Mouse (Mus musculus): ENCODE data around the gene Cidec. TPM values are rescaled to one million over a fixed set of nuclear protein-coding genes. Genes with fewer than 3 reads are reported as not detected.

Gene Cidec
- total and polyA plus RNA-seq, 3 experiments = not detected

Other genes with a start within 250 kb of the Cidec start
- 0.19 and 0.49 TPM in 2 replicates for gene Lhfpl4, start 240.4 kb downstream of the Cidec start, total RNA-seq (2012; rRNA removed)
- 1 to 10 TPM in 1 of 2 experiments, not detected in 1; 7.7 TPM for gene Lhfpl4, start 240.4 kb downstream of the Cidec start, polyA plus RNA-seq (2012; ENCODE audit: insufficient read depth in 1 of 2, insufficient read length in 2 of 2, low read depth in 1 of 2, low replicate concordance in 2 of 2, missing spikeins in 1 of 2)
- gene Mtmr14, start 197.9 kb downstream of the Cidec start, total RNA-seq (2012; rRNA removed) = 11.4 and 12.1 TPM in 2 replicates
- 10 to 100 TPM in 1 of 2 experiments, not detected in 1; 24.5 TPM for gene Mtmr14, start 197.9 kb downstream of the Cidec start, polyA plus RNA-seq (2012; ENCODE audit: insufficient read depth in 1 of 2, insufficient read length in 2 of 2, low read depth in 1 of 2, low replicate concordance in 2 of 2, missing spikeins in 1 of 2)
- gene Cpne9, start 153.5 kb downstream of the Cidec start, total RNA-seq (2012; rRNA removed) = 0.72 and 1.6 TPM in 2 replicates
- gene Cpne9, start 153.5 kb downstream of the Cidec start, polyA plus RNA-seq (2012; ENCODE audit: insufficient read depth in 1 of 2, insufficient read length in 2 of 2, low read depth in 1 of 2, low replicate concordance in 2 of 2, missing spikeins in 1 of 2) = 1 to 10 TPM in 1 of 2 experiments, not detected in 1; 1.3 TPM
- gene Brpf1, start 128.6 kb downstream of the Cidec start, total RNA-seq (2012; rRNA removed) = 29.8 and 32.6 TPM in 2 replicates
- 10 to 100 TPM; 44.9 to 46.8 TPM for gene Brpf1, start 128.6 kb downstream of the Cidec start, polyA plus RNA-seq (2012; ENCODE audit: insufficient read depth in 1 of 2, insufficient read length in 2 of 2, low read depth in 1 of 2, low replicate concordance in 2 of 2, missing spikeins in 1 of 2)
- 8.7 and 9.2 TPM in 2 replicates for gene Ogg1, start 108.8 kb downstream of the Cidec start, total RNA-seq (2012; rRNA removed)
- 10 to 100 TPM in 1 of 2 experiments, not detected in 1; 20.0 TPM for gene Ogg1, start 108.8 kb downstream of the Cidec start, polyA plus RNA-seq (2012; ENCODE audit: insufficient read depth in 1 of 2, insufficient read length in 2 of 2, low read depth in 1 of 2, low replicate concordance in 2 of 2, missing spikeins in 1 of 2)
- 5.3 and 7.9 TPM in 2 replicates for gene Camk1, start 91.8 kb downstream of the Cidec start, total RNA-seq (2012; rRNA removed)
- 10 to 100 TPM in 1 of 2 experiments, not detected in 1; 13.3 TPM for gene Camk1, start 91.8 kb downstream of the Cidec start, polyA plus RNA-seq (2012; ENCODE audit: insufficient read depth in 1 of 2, insufficient read length in 2 of 2, low read depth in 1 of 2, low replicate concordance in 2 of 2, missing spikeins in 1 of 2)
- gene Tada3, start 57.9 kb downstream of the Cidec start, total RNA-seq (2012; rRNA removed) = 25.0 and 26.1 TPM in 2 replicates
- 10 to 100 TPM in 1 of 2 experiments, not detected in 1; 62.2 TPM for gene Tada3, start 57.9 kb downstream of the Cidec start, polyA plus RNA-seq (2012; ENCODE audit: insufficient read depth in 1 of 2, insufficient read length in 2 of 2, low read depth in 1 of 2, low replicate concordance in 2 of 2, missing spikeins in 1 of 2)
- gene Arpc4, start 57.6 kb downstream of the Cidec start, total RNA-seq (2012; rRNA removed) = 217 and 231 TPM in 2 replicates
- gene Arpc4, start 57.6 kb downstream of the Cidec start, polyA plus RNA-seq (2012; ENCODE audit: insufficient read depth in 1 of 2, insufficient read length in 2 of 2, low read depth in 1 of 2, low replicate concordance in 2 of 2, missing spikeins in 1 of 2) = 100 to 1,000 TPM in 1 of 2 experiments, not detected in 1; 375 TPM
- gene Ttll3, start 46.5 kb downstream of the Cidec start, total RNA-seq (2012; rRNA removed) = 4.1 and 5.7 TPM in 2 replicates
- gene Ttll3, start 46.5 kb downstream of the Cidec start, polyA plus RNA-seq (2012; ENCODE audit: insufficient read depth in 1 of 2, insufficient read length in 2 of 2, low read depth in 1 of 2, low replicate concordance in 2 of 2, missing spikeins in 1 of 2) = 10 to 100 TPM in 1 of 2 experiments, not detected in 1; 11.2 TPM
- gene Rpusd3, start 16.4 kb downstream of the Cidec start, total RNA-seq (2012; rRNA removed) = 24.8 and 29.4 TPM in 2 replicates
- 10 to 100 TPM in 1 of 2 experiments, not detected in 1; 34.1 TPM for gene Rpusd3, start 16.4 kb downstream of the Cidec start, polyA plus RNA-seq (2012; ENCODE audit: insufficient read depth in 1 of 2, insufficient read length in 2 of 2, low read depth in 1 of 2, low replicate concordance in 2 of 2, missing spikeins in 1 of 2)
- gene Jagn1, start 6.8 kb upstream of the Cidec start, total RNA-seq (2012; rRNA removed) = 82.8 and 95.6 TPM in 2 replicates
- gene Jagn1, start 6.8 kb upstream of the Cidec start, polyA plus RNA-seq (2012; ENCODE audit: insufficient read depth in 1 of 2, insufficient read length in 2 of 2, low read depth in 1 of 2, low replicate concordance in 2 of 2, missing spikeins in 1 of 2) = 10 to 100 TPM in 1 of 2 experiments, not detected in 1; 80.6 TPM
- 0.13 TPM in 1 of 2 replicates, not detected in the other for gene Il17re, start 22.7 kb upstream of the Cidec start, total RNA-seq (2012; rRNA removed)
- not detected for gene Il17re, start 22.7 kb upstream of the Cidec start, polyA plus RNA-seq (2012; ENCODE audit: insufficient read depth in 1 of 2, insufficient read length in 2 of 2, low read depth in 1 of 2, low replicate concordance in 2 of 2, missing spikeins in 1 of 2)
- 0.52 and 1.2 TPM in 2 replicates for gene Il17rc, start 35.7 kb upstream of the Cidec start, total RNA-seq (2012; rRNA removed)
- gene Il17rc, start 35.7 kb upstream of the Cidec start, polyA plus RNA-seq (2012; ENCODE audit: insufficient read depth in 1 of 2, insufficient read length in 2 of 2, low read depth in 1 of 2, low replicate concordance in 2 of 2, missing spikeins in 1 of 2) = 1 to 10 TPM in 1 of 2 experiments, not detected in 1; 1.8 TPM
- gene Creld1, start 47.5 kb upstream of the Cidec start, total RNA-seq (2012; rRNA removed) = 4.1 and 5.9 TPM in 2 replicates
- 10 to 100 TPM in 1 of 2 experiments, not detected in 1; 26.7 TPM for gene Creld1, start 47.5 kb upstream of the Cidec start, polyA plus RNA-seq (2012; ENCODE audit: insufficient read depth in 1 of 2, insufficient read length in 2 of 2, low read depth in 1 of 2, low replicate concordance in 2 of 2, missing spikeins in 1 of 2)
- 0.08 TPM in 1 of 2 replicates, not detected in the other for gene Prrt3, start 66.2 kb upstream of the Cidec start, total RNA-seq (2012; rRNA removed)
- under 1 TPM in 1 of 2 experiments, not detected in 1; 0.10 TPM for gene Prrt3, start 66.2 kb upstream of the Cidec start, polyA plus RNA-seq (2012; ENCODE audit: insufficient read depth in 1 of 2, insufficient read length in 2 of 2, low read depth in 1 of 2, low replicate concordance in 2 of 2, missing spikeins in 1 of 2)
- gene Emc3, start 95.9 kb upstream of the Cidec start, total RNA-seq (2012; rRNA removed) = 56.7 and 73.1 TPM in 2 replicates
- gene Emc3, start 95.9 kb upstream of the Cidec start, polyA plus RNA-seq (2012; ENCODE audit: insufficient read depth in 1 of 2, insufficient read length in 2 of 2, low read depth in 1 of 2, low replicate concordance in 2 of 2, missing spikeins in 1 of 2) = 100 to 1,000 TPM in 1 of 2 experiments, 10 to 100 TPM in 1; 62.3 to 172 TPM
- gene Fancd2, start 95.9 kb upstream of the Cidec start, total RNA-seq (2012; rRNA removed) = 14.0 and 14.1 TPM in 2 replicates
- 10 to 100 TPM; 18.5 to 35.0 TPM for gene Fancd2, start 95.9 kb upstream of the Cidec start, polyA plus RNA-seq (2012; ENCODE audit: insufficient read depth in 1 of 2, insufficient read length in 2 of 2, low read depth in 1 of 2, low replicate concordance in 2 of 2, missing spikeins in 1 of 2)
- gene Fancd2os, start 165.0 kb upstream of the Cidec start, total RNA-seq (2012; rRNA removed) = 0.12 and 0.13 TPM in 2 replicates
- gene Fancd2os, start 165.0 kb upstream of the Cidec start, polyA plus RNA-seq (2012; ENCODE audit: insufficient read depth in 1 of 2, insufficient read length in 2 of 2, low read depth in 1 of 2, low replicate concordance in 2 of 2, missing spikeins in 1 of 2) = under 1 TPM in 1 of 2 experiments, not detected in 1; 0.22 TPM
- 134 and 147 TPM in 2 replicates for gene Brk1, start 169.0 kb upstream of the Cidec start, total RNA-seq (2012; rRNA removed)
- gene Brk1, start 169.0 kb upstream of the Cidec start, polyA plus RNA-seq (2012; ENCODE audit: insufficient read depth in 1 of 2, insufficient read length in 2 of 2, low read depth in 1 of 2, low replicate concordance in 2 of 2, missing spikeins in 1 of 2) = 100 to 1,000 TPM in 1 of 2 experiments, not detected in 1; 161 TPM
- 11.4 and 12.5 TPM in 2 replicates for gene Vhl, start 188.2 kb upstream of the Cidec start, total RNA-seq (2012; rRNA removed)
- 10 to 100 TPM in 1 of 2 experiments, not detected in 1; 12.0 TPM for gene Vhl, start 188.2 kb upstream of the Cidec start, polyA plus RNA-seq (2012; ENCODE audit: insufficient read depth in 1 of 2, insufficient read length in 2 of 2, low read depth in 1 of 2, low replicate concordance in 2 of 2, missing spikeins in 1 of 2)
- gene Irak2, start 202.7 kb upstream of the Cidec start, total RNA-seq (2012; rRNA removed) = 5.2 TPM in 2 replicates
- 1 to 10 TPM in 1 of 2 experiments, not detected in 1; 6.8 TPM for gene Irak2, start 202.7 kb upstream of the Cidec start, polyA plus RNA-seq (2012; ENCODE audit: insufficient read depth in 1 of 2, insufficient read length in 2 of 2, low read depth in 1 of 2, low replicate concordance in 2 of 2, missing spikeins in 1 of 2)

Data from MEL (cell line).